Mouse (Mus musculus) small intestine, adult 2 months (tissue): ENCODE data around the gene Pibf1. TPM values are rescaled to one million over a fixed set of nuclear protein-coding genes. Genes with fewer than 3 reads are reported as not detected.

Experiments
- H3K27ac ChIP-seq: fragments of 200-500 bp; 2 replicates; pipeline ENCODE4 v1.5.1; 2012; ENCODE audit warnings: low read depth, low read length, control low read depth, inconsistent platforms; ENCODE audit not compliant: insufficient read depth
- H3K27me3 ChIP-seq: fragments of 200-500 bp; 2 replicates; pipeline ENCODE4 v1.6.1; 2012; ENCODE audit warnings: mild to moderate bottlenecking, moderate library complexity, low read length, inconsistent platforms; ENCODE audit not compliant: control insufficient read depth, insufficient read depth
- H3K36me3 ChIP-seq: fragments of 200-500 bp; 2 replicates; pipeline ENCODE4 v1.6.1; 2012; ENCODE audit warnings: mild to moderate bottlenecking, low read length, control low read depth, inconsistent platforms; ENCODE audit not compliant: control insufficient read depth, insufficient read depth
- H3K4me1 ChIP-seq: fragments of 200-500 bp; 2 replicates; pipeline ENCODE4 v1.6.1; 2012; ENCODE audit warnings: low read length, inconsistent platforms, mixed read lengths; ENCODE audit not compliant: control insufficient read depth, insufficient read depth, insufficient read length
- H3K4me3 ChIP-seq: fragments of 200-500 bp; 2 replicates; pipeline ENCODE4 v1.5.1; 2012; ENCODE audit warnings: low read depth, mild to moderate bottlenecking, control low read depth, inconsistent platforms, low read length, moderate library complexity
- CTCF ChIP-seq: fragments of 200-500 bp; IDR thresholded peaks from 2 replicates; pipeline ENCODE4 v1.5.1; 2012; ENCODE audit warnings: low read depth, mild to moderate bottlenecking, control low read depth, inconsistent platforms, low read length, moderate library complexity, mixed read lengths; ENCODE audit not compliant: insufficient replicate concordance, insufficient read length; ENCODE audit errors: extremely low read depth
- POLR2A ChIP-seq: fragments of 200-500 bp; IDR thresholded peaks from 2 replicates; pipeline ENCODE4 v1.6.1; 2012; ENCODE audit warnings: low read depth, mild to moderate bottlenecking, control low read depth, inconsistent platforms, low read length, moderate library complexity
- WGBS: fragments of 180-500 bp; shearing (Covaris S2); methylation state at CpG from one replicate; pipeline ENCODE4 v1.1.7; 2018; 5-methylcytosine and 5-hydroxymethylcytosine counted together
- polyA plus RNA-seq: library from polyadenylated mRNA; depleted of rRNA; stranded (reverse); fragments of >200 nt; gene quantifications from 2 replicates; pipeline ENCODE4 v1.2.3, GENCODE M21; 2012; rRNA removed

Pibf1 gene
- polyA plus RNA-seq, 1 experiment: 0.65 TPM

DNA sequence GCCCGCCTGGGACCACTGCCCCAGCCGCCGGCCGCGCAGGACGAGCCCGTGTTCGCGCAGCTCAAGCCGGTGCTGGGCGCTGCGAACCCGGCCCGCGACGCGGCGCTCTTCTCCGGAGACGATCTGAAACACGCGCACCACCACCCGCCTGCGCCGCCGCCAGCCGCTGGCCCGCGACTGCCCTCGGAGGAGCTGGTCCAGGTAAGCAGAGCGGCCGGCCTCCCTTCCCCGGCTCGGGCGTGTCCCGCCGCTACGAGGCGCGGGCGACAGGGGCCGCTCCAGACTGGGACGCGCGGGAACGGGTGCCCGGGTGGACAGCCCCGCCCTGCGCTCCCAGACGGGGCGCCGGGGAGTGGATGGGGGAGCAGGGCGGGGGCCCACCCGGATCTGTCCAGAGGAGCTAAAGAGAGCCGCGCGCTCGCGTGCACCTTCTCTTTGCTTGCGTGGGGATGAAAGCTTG is 199.8 kb downstream of the Pibf1 start:
- TF ChIP-seq POLR2A: no peak
- no peak for TF ChIP-seq CTCF
- 1% methylated on average over 60 of the region's 60 CpGs for WGBS
- H3K36me3 ChIP-seq: peaks cover 37% of the 10 kb centered on the region

GRCm38 (mm10) chr14:99299701-99300191 is 200.5 kb downstream of the Pibf1 start:
- Histone ChIP-seq H3K4me3 (peak overlapping the region; percentile 71), H3K27ac (peak overlapping the region; percentile 79), H3K27me3 (no peaks in the 10 kb centered on the region), H3K36me3 (peaks cover 40% of the 10 kb centered on the region), H3K4me1 (no peaks in the 10 kb centered on the region)
- WGBS: 2% methylated on average over 21 of the region's 21 CpGs
- no peak for TF ChIP-seq POLR2A
- TF ChIP-seq CTCF: no peak

More for the DNA sequence above, 199.8 kb downstream of the Pibf1 start:
- H3K27me3 ChIP-seq: no peaks in the 10 kb centered on the region
- peak overlapping the region; percentile 79 for H3K27ac ChIP-seq
- H3K4me3 ChIP-seq: peak overlapping the region; percentile 71
- no peaks in the 10 kb centered on the region; the same call in 1 of the 2 replicates for H3K4me1 ChIP-seq

GRCm38 (mm10) chr14:99301472-99301871 is 202.2 kb downstream of the Pibf1 start:
- TF ChIP-seq CTCF (peak; percentile 38; the same call in 1 of the 2 replicates), POLR2A (no peak)
- Histone ChIP-seq H3K27ac (peak overlapping the region; percentile 90), H3K4me3 (peak overlapping the region; percentile 76), H3K4me1 (no peaks in the 10 kb centered on the region), H3K36me3 (peaks cover 52% of the 10 kb centered on the region), H3K27me3 (no peaks in the 10 kb centered on the region)
- 36% methylated on average over 11 of the region's 11 CpGs for WGBS

Other genes with a start within 250 kb of the Pibf1 start
- gene Rpl36a-ps1, start 105.1 kb upstream of the Pibf1 start, polyA plus RNA-seq: not detected in 2 replicates
- 1.3 and 3.2 TPM in 2 replicates for gene Mzt1, start 53.3 kb upstream of the Pibf1 start, polyA plus RNA-seq
- gene Bora, start 53.2 kb upstream of the Pibf1 start, polyA plus RNA-seq: 1.1 and 2.4 TPM in 2 replicates
- gene Dis3, start 346 bp downstream of the Pibf1 start, polyA plus RNA-seq: 1.3 and 2.5 TPM in 2 replicates
- 77.7 and 232 TPM in 2 replicates for gene Klf5, start 199.3 kb downstream of the Pibf1 start, polyA plus RNA-seq